Mouse (Mus musculus) forelimb bud, embryonic 11.5 days (tissue): ENCODE results near the gene Wee2.

Experiments used
- DNase-seq: peaks from one replicate; pipeline ENCODE4 v3.0.0-alpha.2; 2012; ENCODE audit warnings: low read depth, low spot score

Wee2 gene

GRCm38 (mm10) chr6:40438936-40439335, at the start of gene Wee2:
Wee2 (plus strand) TSS chr6:40439088.
- no peak for DNase-seq

- DNase-seq: no peak
Measured at GRCm38 (mm10) chr6:40390975-40391374, 47.9 kb upstream of the Wee2 start.

GRCm38 (mm10) chr6:40393213-40393612, 45.7 kb upstream of the Wee2 start:
- DNase-seq: peak; percentile 63

- DNase-seq: no peak
Measured at GRCm38 (mm10) chr6:40402031-40402430, 36.9 kb upstream of the Wee2 start.

- DNase-seq: no peak
Measured at GRCm38 (mm10) chr6:40403640-40404285, 35.1 kb upstream of the Wee2 start.

- no peak for DNase-seq
Measured at GRCm38 (mm10) chr6:40411085-40411484, 27.8 kb upstream of the Wee2 start.

GRCm38 (mm10) chr6:40413046-40413445, 25.8 kb upstream of the Wee2 start:
- no peak for DNase-seq

GRCm38 (mm10) chr6:40413565-40413964, 25.3 kb upstream of the Wee2 start:
- DNase-seq: no peak

GRCm38 (mm10) chr6:40415799-40416198, 23.1 kb upstream of the Wee2 start:
- DNase-seq: no peak

GRCm38 (mm10) chr6:40418386-40418785, 20.5 kb upstream of the Wee2 start:
- no peak for DNase-seq

GRCm38 (mm10) chr6:40421099-40421498, 17.8 kb upstream of the Wee2 start:
- no peak for DNase-seq

GRCm38 (mm10) chr6:40423013-40423412, 15.9 kb upstream of the Wee2 start:
- no peak for DNase-seq

GRCm38 (mm10) chr6:40423774-40424173, 15.1 kb upstream of the Wee2 start:
- peak; percentile 25 for DNase-seq

- DNase-seq: no peak
Measured at GRCm38 (mm10) chr6:40427441-40427840, 11.4 kb upstream of the Wee2 start.

- no peak for DNase-seq
Measured at GRCm38 (mm10) chr6:40428696-40429095, 10.2 kb upstream of the Wee2 start.

- DNase-seq: no peak
Measured at GRCm38 (mm10) chr6:40429521-40429931, 9.4 kb upstream of the Wee2 start.

- no peak for DNase-seq
Measured at GRCm38 (mm10) chr6:40430251-40430650, 8.6 kb upstream of the Wee2 start.

- DNase-seq: no peak
Measured at GRCm38 (mm10) chr6:40430878-40431277, 8.0 kb upstream of the Wee2 start.

GRCm38 (mm10) chr6:40431356-40431755, 7.5 kb upstream of the Wee2 start:
- no peak for DNase-seq

GRCm38 (mm10) chr6:40431812-40432211, 7.1 kb upstream of the Wee2 start:
- DNase-seq: no peak

- no peak for DNase-seq
Measured at GRCm38 (mm10) chr6:40432346-40433275, 6.3 kb upstream of the Wee2 start.

- DNase-seq: no peak
Measured at GRCm38 (mm10) chr6:40434697-40435096, 4.2 kb upstream of the Wee2 start.
